ENCODE assay signal across 10 mouse cellular contexts in the genomic region with DNA sequence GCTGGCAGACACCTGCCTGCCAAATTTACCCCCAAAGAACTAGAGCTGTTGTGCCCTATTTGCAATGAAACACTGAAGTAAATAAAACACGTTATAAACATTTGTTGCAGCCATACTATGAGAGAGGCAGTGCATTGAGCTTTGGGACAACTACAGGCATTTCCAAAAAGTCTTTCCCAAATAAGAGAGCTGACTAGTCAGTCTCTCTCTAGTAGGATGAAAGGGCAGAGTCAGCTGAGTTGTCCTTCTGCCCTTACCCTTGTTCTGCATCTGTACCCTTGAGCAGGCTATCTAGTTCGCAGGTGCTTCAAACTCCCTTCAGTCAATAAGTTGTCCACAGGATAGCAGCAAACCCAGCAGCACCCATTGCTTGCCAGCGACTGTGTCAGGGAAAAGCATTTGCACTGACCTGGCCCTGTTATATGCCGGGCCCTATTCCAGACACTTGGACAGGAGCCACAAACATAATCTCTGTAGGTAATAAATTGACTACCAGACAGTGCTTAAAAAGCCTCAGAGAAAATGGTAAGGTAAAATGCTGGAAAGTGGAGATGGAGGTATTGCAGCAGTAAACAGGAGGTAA. TPM values are rescaled to one million over a fixed set of nuclear protein-coding genes. Genes with fewer than 3 reads are reported as not detected.
DNase-seq lines count a peak whose midpoint lies in the region; ATAC-seq and TF ChIP-seq lines count a peak whose summit lies in the region.
"Had no signal": no experiment of that assay in that cellular context is flagged by ENCODE, and none has a peak within 500 bp of the region (broad histone marks: within the 10 kb centered on the region; RNA-seq: fewer than 3 reads in every experiment).

D430041D05Rik (minus strand) TSS at position 51 of the 583 bp plus-strand sequence.

- no peaks in the 10 kb centered on the region for H3K9me3 ChIP-seq in neural tube, embryonic 14.5 days (ENCODE audit: control insufficient read depth, low read length)

- WGBS in neural tube, embryonic 14.5 days: 54% methylated on average over 4 of the region's 4 CpGs

- peak within 1 kb of the TSS; percentile 72 for H3K4me2 ChIP-seq in neural tube, embryonic 14.5 days (ENCODE audit: low read depth, low read length)

- H3K36me3 ChIP-seq in neural tube, embryonic 14.5 days (ENCODE audit: control insufficient read depth, insufficient read depth, low read length): no peaks in the 10 kb centered on the region

- peaks cover 19% of the 10 kb centered on the region for H3K4me1 ChIP-seq in neural tube, embryonic 14.5 days (ENCODE audit: control insufficient read depth, insufficient read depth, low read length)

- H3K27ac ChIP-seq in gastrocnemius, adult 2 months: peak within 1 kb of the TSS; percentile 51
- H3K27ac ChIP-seq in neural tube, embryonic 14.5 days (ENCODE audit: low read depth, low read length): peak within 1 kb of the TSS; percentile 94

- no peak for ATAC-seq in neural tube, embryonic 14.5 days (ENCODE audit: low read depth)

- peak within 1 kb of the TSS; percentile 76 for H3K4me3 ChIP-seq in gastrocnemius, adult 2 months
- peak within 1 kb of the TSS; percentile 88 for H3K4me3 ChIP-seq in neural tube, embryonic 14.5 days (ENCODE audit: low read depth, low read length)

- intact Hi-C loops in gastrocnemius, adult 2 months (cut with DNase I): no loop called here

- no peak for TF ChIP-seq CTCF in gastrocnemius, adult 2 months (IDR thresholded peaks at IDR 0.05)

- peak; percentile 27 for DNase-seq in gastrocnemius, adult 2 months
- DNase-seq in gastrocnemius, adult 18-20 months (ENCODE audit: low spot score): no peak
- DNase-seq in thymus, postnatal 25 days: peak; percentile 27
- no peak for DNase-seq in thymus, adult 18-20 months
- no peak for DNase-seq in left cerebral cortex, adult 8-10 months (ENCODE audit: low spot score in 2 of 2)
- no peak for DNase-seq in embryo, embryonic 9.5 days (ENCODE audit: extremely low spot score)
- no peak for DNase-seq in gastrocnemius, postnatal 4 days (ENCODE audit: low spot score in 2 of 2)

- peak within 1 kb of the TSS; percentile 95 for H3K9ac ChIP-seq in neural tube, embryonic 14.5 days (replicated peaks; ENCODE audit: low read depth, low read length)

- no peaks in the 10 kb centered on the region for H3K27me3 ChIP-seq in neural tube, embryonic 14.5 days (ENCODE audit: control insufficient read depth, insufficient read depth, low read length)
- H3K27me3 ChIP-seq: CH12.LX had no signal

RNA-seq across cellular contexts. Expression of gene D430041D05Rik, which starts in this region (rescaled TPM):
- 1 to 10 TPM; 1.3 to 1.9 TPM for total RNA-seq in gastrocnemius, adult 2 months (2021)
- total RNA-seq in gastrocnemius, adult 18-20 months (2021): 1 to 10 TPM; 1.7 to 2.6 TPM
- total RNA-seq in left cerebral cortex, adult 8-10 months (2022): 100 to 1,000 TPM in 1 of 4 experiments, 10 to 100 TPM in 3; 86.2 to 100 (median 90.7) TPM
- 14.0 and 17.3 TPM in 2 replicates for polyA plus RNA-seq in neural tube, embryonic 14.5 days (2014; fragmentation: Nextera tagmentation; extraction: Ambion mirVana)
- 1 to 10 TPM; 2.5 to 2.8 TPM for total RNA-seq in gastrocnemius, postnatal 4 days (2021)
- total RNA-seq: CH12.LX; hematopoietic stem cell, adult 5-6 weeks had no signal

Comparison
In these comparisons a context has a peak if more than half of its experiments do, and no peak if none do; other contexts are left out.
1. RNA of gene D430041D05Rik (total RNA-seq): 86.2 to 100 TPM in left cerebral cortex, adult 8-10 months; 2.5 to 2.8 TPM in gastrocnemius, postnatal 4 days, 1.7 to 2.6 TPM in gastrocnemius, adult 18-20 months and 1.3 to 1.9 TPM in gastrocnemius, adult 2 months; every median in the first group is over 10 times any median in the second.
2. DNase-seq: peak in gastrocnemius, adult 2 months (single experiment) and thymus, postnatal 25 days (single experiment); none in gastrocnemius, adult 18-20 months (single experiment), thymus, adult 18-20 months (0 of 2), left cerebral cortex, adult 8-10 months (0 of 2), embryo, embryonic 9.5 days (single experiment) and gastrocnemius, postnatal 4 days (0 of 2).